Mouse (Mus musculus): ENCODE measurements around the gene Fam72a. TPM values are rescaled to one million over a fixed set of nuclear protein-coding genes. Genes with fewer than 3 reads are reported as not detected.

Fam72a gene
- polyA plus RNA-seq, 1 experiment = 2.3 TPM

DNA sequence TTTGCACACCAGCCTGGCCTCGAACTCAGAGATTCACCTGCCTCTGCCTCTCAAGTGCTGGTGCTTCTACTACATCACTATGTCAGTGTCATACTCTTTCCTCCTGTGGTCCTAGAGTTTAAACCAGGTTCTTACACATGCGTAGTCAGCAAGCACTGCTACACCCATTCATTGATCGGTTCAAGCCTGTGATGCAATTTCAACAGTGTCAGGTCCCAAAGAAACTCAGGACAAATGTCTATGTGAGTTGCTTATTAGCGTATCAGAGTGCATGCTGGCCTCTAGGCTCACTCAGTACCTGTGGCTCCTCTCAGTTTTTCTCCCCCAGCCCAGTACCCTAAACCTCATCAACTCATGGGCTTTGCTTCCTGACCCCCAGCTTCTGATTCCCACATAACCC, 42.7 kb downstream of the Fam72a start:
- TF ChIP-seq CTCF (IDR thresholded peaks at IDR 0.05; ENCODE audit: borderline replicate concordance, insufficient read depth, low read length) (no peak), POLR2A (IDR thresholded peaks at IDR 0.05; ENCODE audit: low read depth, low read length) (no peak)
- Histone ChIP-seq H3K4me1 (ENCODE audit: control insufficient read depth, insufficient read depth, low read length) (no peaks in the 10 kb centered on the region), H3K27ac (ENCODE audit: insufficient read depth, low read length) (no peak overlapping the region), H3K4me3 (ENCODE audit: insufficient read depth, low read length) (no peak overlapping the region)

DNA sequence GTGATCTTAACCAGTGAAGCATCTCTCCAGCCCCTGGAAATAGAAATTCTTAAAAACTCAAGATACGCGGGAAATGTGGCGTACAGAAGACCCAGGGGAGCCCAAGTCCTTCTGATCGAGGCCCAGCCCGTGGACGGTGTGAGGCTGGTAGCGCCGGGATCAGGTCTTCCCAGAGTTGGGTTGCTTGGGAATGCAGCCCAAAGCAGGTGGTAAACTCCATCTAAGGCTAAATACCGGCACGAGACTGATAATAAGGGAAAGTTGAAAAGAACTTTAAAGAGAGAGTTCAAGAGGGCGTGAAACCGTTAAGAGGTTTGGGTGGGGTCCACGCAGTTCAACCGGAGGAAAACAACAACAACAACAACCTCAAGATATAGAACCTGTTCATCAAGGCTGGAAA, 46.0 kb downstream of the Fam72a start:
- TF ChIP-seq POLR2A (IDR thresholded peaks at IDR 0.05; ENCODE audit: low read depth, low read length) = no peak
- no peak for TF ChIP-seq CTCF (IDR thresholded peaks at IDR 0.05; ENCODE audit: borderline replicate concordance, insufficient read depth, low read length)
- Histone ChIP-seq H3K27ac (ENCODE audit: insufficient read depth, low read length) (no peak overlapping the region), H3K4me1 (ENCODE audit: control insufficient read depth, insufficient read depth, low read length) (no peaks in the 10 kb centered on the region), H3K4me3 (ENCODE audit: insufficient read depth, low read length) (no peak overlapping the region)

DNA sequence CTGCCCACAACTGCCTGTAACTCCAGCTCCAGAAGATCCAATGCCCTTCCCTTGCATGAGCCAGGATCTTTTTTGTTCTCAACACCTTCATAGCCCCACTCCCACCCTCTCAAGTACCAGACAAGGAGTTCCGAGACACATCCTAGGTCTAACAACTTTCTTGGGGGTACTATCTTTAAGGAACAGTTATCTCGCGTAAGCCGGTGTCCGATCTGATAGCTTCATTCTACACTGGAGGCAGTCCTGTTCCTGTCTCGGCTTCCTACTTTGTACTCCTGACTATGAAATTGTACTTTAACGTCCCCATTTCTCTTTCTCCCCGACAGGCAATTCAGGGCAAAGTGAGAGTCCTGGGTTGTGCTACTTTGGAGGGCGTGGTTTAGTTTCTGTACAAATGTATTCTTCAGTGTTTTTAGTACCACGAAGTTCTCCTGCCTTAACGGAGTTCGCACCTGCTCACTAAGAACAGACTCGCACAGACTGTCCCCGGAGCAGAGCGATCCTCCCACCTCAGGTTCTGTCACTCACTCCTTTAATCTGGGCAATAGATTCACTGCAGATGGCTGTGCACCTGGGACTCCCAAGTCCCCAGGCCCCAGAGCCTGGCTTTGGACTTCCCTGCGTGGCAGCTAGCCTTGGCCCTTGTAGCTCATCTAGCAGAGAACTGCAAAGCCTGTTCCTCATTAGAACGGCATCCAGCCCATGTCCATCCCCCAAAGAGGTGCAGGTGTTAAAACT, 51.4 kb downstream of the Fam72a start:
- TF ChIP-seq CTCF (IDR thresholded peaks at IDR 0.05; ENCODE audit: borderline replicate concordance, insufficient read depth, low read length) (no peak), POLR2A (IDR thresholded peaks at IDR 0.05; ENCODE audit: low read depth, low read length) (no peak)
- Histone ChIP-seq H3K27ac (ENCODE audit: insufficient read depth, low read length) (no peak overlapping the region), H3K4me1 (ENCODE audit: control insufficient read depth, insufficient read depth, low read length) (no peaks in the 10 kb centered on the region), H3K4me3 (ENCODE audit: insufficient read depth, low read length) (no peak overlapping the region)

DNA sequence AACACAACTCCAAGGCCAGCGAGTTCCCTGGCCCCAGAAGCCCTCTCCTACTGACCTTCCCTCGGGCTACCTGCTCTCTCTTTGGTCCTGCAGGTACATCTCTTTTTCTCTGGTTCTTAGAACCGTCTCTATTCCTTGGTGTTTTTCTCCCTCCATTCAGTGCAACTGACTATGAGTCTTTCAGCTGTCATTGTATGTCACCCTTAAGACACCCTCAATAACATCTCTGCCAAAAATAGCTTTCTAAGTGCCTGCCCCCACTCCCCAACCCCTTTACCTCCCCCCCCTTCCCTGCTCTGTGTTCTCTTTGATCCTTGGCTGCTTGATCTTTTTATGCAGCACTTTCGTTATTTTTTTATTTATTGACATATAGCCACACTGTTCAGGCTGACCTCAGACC, 52.7 kb downstream of the Fam72a start:
- no peak overlapping the region for H3K4me3 ChIP-seq (ENCODE audit: insufficient read depth, low read length)
- TF ChIP-seq CTCF (IDR thresholded peaks at IDR 0.05; ENCODE audit: borderline replicate concordance, insufficient read depth, low read length) = no peak
- no peak for TF ChIP-seq POLR2A (IDR thresholded peaks at IDR 0.05; ENCODE audit: low read depth, low read length)
- H3K4me1 ChIP-seq (ENCODE audit: control insufficient read depth, insufficient read depth, low read length) = no peaks in the 10 kb centered on the region
- H3K27ac ChIP-seq (ENCODE audit: insufficient read depth, low read length) = no peak overlapping the region

DNA sequence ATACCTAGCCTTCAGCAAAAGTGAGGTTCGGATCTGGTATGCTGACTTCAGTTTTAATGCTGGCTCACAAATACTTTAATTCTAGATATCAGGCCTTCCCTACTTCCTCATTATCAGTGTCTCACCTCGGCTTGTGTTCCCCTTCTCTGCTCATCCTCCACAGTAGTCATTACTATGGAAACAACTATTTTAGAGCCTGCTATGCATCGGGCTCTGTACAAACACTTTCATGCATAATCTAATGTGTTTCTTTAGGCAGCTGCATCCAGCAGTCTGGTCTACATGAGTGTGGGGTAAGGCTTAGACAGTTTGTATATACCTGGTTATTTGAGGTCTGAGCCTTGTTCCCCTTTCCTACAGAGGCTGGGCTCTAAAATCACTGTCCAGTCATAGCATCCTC, 55.9 kb downstream of the Fam72a start:
- Histone ChIP-seq H3K4me3 (ENCODE audit: insufficient read depth, low read length) (no peak overlapping the region), H3K4me1 (ENCODE audit: control insufficient read depth, insufficient read depth, low read length) (no peaks in the 10 kb centered on the region), H3K27ac (ENCODE audit: insufficient read depth, low read length) (no peak overlapping the region)
- TF ChIP-seq CTCF (IDR thresholded peaks at IDR 0.05; ENCODE audit: borderline replicate concordance, insufficient read depth, low read length) (no peak), POLR2A (IDR thresholded peaks at IDR 0.05; ENCODE audit: low read depth, low read length) (no peak)

DNA sequence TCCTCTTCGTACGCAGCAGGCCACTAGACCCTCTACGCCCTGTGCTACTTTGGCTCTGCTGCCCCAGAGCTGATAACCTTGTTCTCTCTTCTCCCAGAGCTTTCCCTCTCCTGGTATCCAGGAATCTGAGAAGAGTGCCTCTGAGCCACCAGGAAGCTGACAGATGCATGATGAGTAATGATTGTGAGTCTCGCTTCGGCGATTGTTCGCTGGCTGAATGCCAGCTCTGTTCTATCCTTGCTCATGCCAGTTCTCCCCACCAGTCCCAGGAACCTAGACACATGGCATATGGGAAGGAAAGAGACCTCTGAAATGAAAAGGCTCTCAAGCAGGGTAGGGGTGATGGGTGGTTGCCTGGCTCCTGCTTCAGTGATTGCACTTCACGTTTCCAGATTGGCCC, 59.1 kb downstream of the Fam72a start:
- TF ChIP-seq CTCF (IDR thresholded peaks at IDR 0.05; ENCODE audit: borderline replicate concordance, insufficient read depth, low read length) = no peak
- no peak for TF ChIP-seq POLR2A (IDR thresholded peaks at IDR 0.05; ENCODE audit: low read depth, low read length)
- no peaks in the 10 kb centered on the region for H3K4me1 ChIP-seq (ENCODE audit: control insufficient read depth, insufficient read depth, low read length)
- no peak overlapping the region for H3K4me3 ChIP-seq (ENCODE audit: insufficient read depth, low read length)
- no peak overlapping the region for H3K27ac ChIP-seq (ENCODE audit: insufficient read depth, low read length)

Other genes with a start within 250 kb of the Fam72a start
- 14.6 and 16.2 TPM in 2 replicates for gene Ikbke, start 248.3 kb upstream of the Fam72a start, polyA plus RNA-seq (2011; ENCODE audit: insufficient read length, low read depth, missing spikeins)
- 52.8 and 66.6 TPM in 2 replicates for gene Srgap2, start 551 bp upstream of the Fam72a start, polyA plus RNA-seq (2011; ENCODE audit: insufficient read length, low read depth, missing spikeins)
- not detected in 2 replicates for gene Avpr1b, start 71.3 kb downstream of the Fam72a start, polyA plus RNA-seq (2011; ENCODE audit: insufficient read length, low read depth, missing spikeins)
- not detected in 2 replicates for gene Ctse, start 110.4 kb downstream of the Fam72a start, polyA plus RNA-seq (2011; ENCODE audit: insufficient read length, low read depth, missing spikeins)
- gene Rab7b, start 160.8 kb downstream of the Fam72a start, polyA plus RNA-seq (2011; ENCODE audit: insufficient read length, low read depth, missing spikeins) = 19.0 and 19.9 TPM in 2 replicates
- not detected in 2 replicates for gene Slc26a9, start 216.1 kb downstream of the Fam72a start, polyA plus RNA-seq (2011; ENCODE audit: insufficient read length, low read depth, missing spikeins)